Mouse (Mus musculus): Measurements from ENCODE around the gene Snx29.

The Snx29 gene

GRCm38 (mm10) chr16:11603667-11604422, 281.1 kb downstream of the Snx29 start:
- peak; percentile 63 for DNase-seq

GRCm38 (mm10) chr16:11612526-11613126, 289.9 kb downstream of the Snx29 start:
- no peak for DNase-seq

GRCm38 (mm10) chr16:11614401-11615014, 291.8 kb downstream of the Snx29 start:
- DNase-seq = no peak

GRCm38 (mm10) chr16:11615633-11616032, 292.9 kb downstream of the Snx29 start:
- peak; percentile 55 for DNase-seq

GRCm38 (mm10) chr16:11619951-11620350, 297.2 kb downstream of the Snx29 start:
- DNase-seq = no peak

- DNase-seq = no peak
Measured at GRCm38 (mm10) chr16:11621042-11621441, 298.3 kb downstream of the Snx29 start.

GRCm38 (mm10) chr16:11621664-11622063, 299.0 kb downstream of the Snx29 start:
- DNase-seq = no peak

- no peak for DNase-seq
Measured at GRCm38 (mm10) chr16:11623032-11623431, 300.3 kb downstream of the Snx29 start.

- DNase-seq = peak; percentile 43
Measured at GRCm38 (mm10) chr16:11624121-11624520, 301.4 kb downstream of the Snx29 start.

- no peak for DNase-seq
Measured at GRCm38 (mm10) chr16:11626004-11626481, 303.3 kb downstream of the Snx29 start.

GRCm38 (mm10) chr16:11626616-11627015, 303.9 kb downstream of the Snx29 start:
- DNase-seq = no peak

GRCm38 (mm10) chr16:11627866-11628638, 305.3 kb downstream of the Snx29 start:
- peak; percentile 61 for DNase-seq

- DNase-seq = no peak
Measured at GRCm38 (mm10) chr16:11629704-11630103, 307.0 kb downstream of the Snx29 start.

GRCm38 (mm10) chr16:11630489-11630888, 307.8 kb downstream of the Snx29 start:
- no peak for DNase-seq

GRCm38 (mm10) chr16:11632205-11632747, 309.6 kb downstream of the Snx29 start:
- DNase-seq = no peak

- peak; percentile 35 for DNase-seq
Measured at GRCm38 (mm10) chr16:11636196-11636733, 313.6 kb downstream of the Snx29 start.

GRCm38 (mm10) chr16:11636902-11637301, 314.2 kb downstream of the Snx29 start:
- no peak for DNase-seq

- no peak for DNase-seq
Measured at GRCm38 (mm10) chr16:11637794-11638193, 315.1 kb downstream of the Snx29 start.

- DNase-seq = no peak
Measured at GRCm38 (mm10) chr16:11638739-11639138, 316.0 kb downstream of the Snx29 start.

GRCm38 (mm10) chr16:11639936-11640335, 317.2 kb downstream of the Snx29 start:
- no peak for DNase-seq

GRCm38 (mm10) chr16:11643603-11644002, 320.9 kb downstream of the Snx29 start:
- DNase-seq = no peak

- no peak for DNase-seq
Measured at GRCm38 (mm10) chr16:11644399-11644798, 321.7 kb downstream of the Snx29 start.
